Mouse (Mus musculus): Measurements from ENCODE around the gene Zfp85.
"Not testable (repeated sequence)": the region's sequence is repeated elsewhere in the genome, so short reads cannot be mapped to it uniquely, and the experiment has no call there.

GRCm38 (mm10) chr13:67725331-67725730, 29.7 kb downstream of the Zfp85 start:
- TF ChIP-seq CTCF (IDR thresholded peaks at IDR 0.05; ENCODE audit: control insufficient read depth, insufficient read depth, low read length); POLR2A (IDR thresholded peaks at IDR 0.05; ENCODE audit: borderline replicate concordance, control insufficient read depth, low read depth, low read length): not testable (repeated sequence)

Measured in bone marrow, adult 2 months (tissue).